Mouse (Mus musculus) midbrain, embryonic 14.5 days (tissue): ENCODE results near the gene Lnp1. TPM values are rescaled to one million over a fixed set of nuclear protein-coding genes. Genes with fewer than 3 reads are reported as not detected.

ENCODE experiments used
- ATAC-seq: fragments of 200-750 bp; cut with Nextera tagmentation; 2 replicates; pipeline ENCODE4 v1.8.0; 2017; ENCODE audit warnings: moderate number of reproducible peaks, moderate library complexity; ENCODE audit not compliant: low FRiP score, low TSS enrichment
- DNase-seq: peaks from one replicate; pipeline ENCODE4 v3.0.0-alpha.2; 2015
- H3K27ac ChIP-seq: fragments of 300-500 bp; sonication (generic); replicated peaks from 2 replicates; pipeline ENCODE4 v1.5.1; 2014; ENCODE audit warnings: mild to moderate bottlenecking, low read depth, low read length, moderate library complexity
- H3K27me3 ChIP-seq: fragments of 300-500 bp; sonication (generic); 2 replicates; pipeline ENCODE4 v1.6.1; 2014; ENCODE audit warnings: low read length, control low read depth, mixed read lengths; ENCODE audit not compliant: control insufficient read depth, insufficient read depth
- H3K36me3 ChIP-seq: fragments of 300-500 bp; sonication (generic); 2 replicates; pipeline ENCODE4 v1.6.1; 2014; ENCODE audit warnings: low read length, control low read depth; ENCODE audit not compliant: control insufficient read depth, insufficient read depth
- H3K4me1 ChIP-seq: fragments of 300-500 bp; sonication (generic); 2 replicates; pipeline ENCODE4 v1.6.1; 2014; ENCODE audit warnings: mild to moderate bottlenecking, antibody characterized with exemption, low read length, control low read depth; ENCODE audit not compliant: control insufficient read depth, insufficient read depth
- H3K4me2 ChIP-seq: fragments of 300-500 bp; sonication (generic); 2 replicates; pipeline ENCODE4 v1.6.1; 2014; ENCODE audit warnings: mild to moderate bottlenecking, low read length, moderate library complexity
- H3K4me3 ChIP-seq: fragments of 300-500 bp; sonication (generic); replicated peaks from 2 replicates; pipeline ENCODE4 v1.5.1; 2014; ENCODE audit warnings: low read depth, low read length
- H3K9ac ChIP-seq: fragments of 300-500 bp; sonication (generic); replicated peaks from 2 replicates; pipeline ENCODE4 v1.6.1; 2014; ENCODE audit warnings: mild to moderate bottlenecking, low read length, moderate library complexity
- H3K9me3 ChIP-seq: fragments of 300-500 bp; sonication (generic); 2 replicates; pipeline ENCODE4 v1.6.1; 2016; ENCODE audit warnings: low read length, control low read depth, mixed read lengths; ENCODE audit not compliant: control insufficient read depth
- WGBS: fragments of 180-500 bp; shearing (Covaris S2); extraction: QIAGEN DNeasy Blood & Tissue Kit; methylation state at CpG from one replicate; pipeline ENCODE4 v1.1.7; 2014; 5-methylcytosine and 5-hydroxymethylcytosine counted together
- polyA plus RNA-seq: library from polyadenylated mRNA; unstranded; fragments of >200 nt; fragmentation: Nextera tagmentation; extraction: Ambion mirVana; gene quantifications from 2 replicates; pipeline ENCODE4 v1.2.1, GENCODE M21; 2014

Gene Lnp1
- polyA plus RNA-seq, 1 experiment from 2014 or later = not detected

DNA sequence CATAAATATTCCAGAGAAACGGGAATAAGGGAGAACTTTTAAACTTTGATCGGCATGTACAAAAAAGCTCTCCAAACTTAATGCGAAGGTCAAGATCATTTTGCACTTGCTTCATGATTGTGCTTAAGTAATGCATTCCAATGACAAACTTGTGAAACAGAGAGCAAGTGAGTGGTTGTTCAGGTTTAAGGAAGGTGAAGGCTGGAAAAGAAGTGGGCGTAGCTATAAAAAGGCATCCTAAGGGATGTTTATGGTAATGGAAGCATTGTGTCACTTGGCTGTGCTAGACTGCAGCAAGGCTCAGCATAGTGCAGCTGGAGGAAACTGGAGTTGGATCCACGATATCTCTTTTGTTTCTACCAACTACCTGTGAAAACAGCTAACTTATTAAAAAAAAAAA, 36.3 kb downstream of the Lnp1 start:
- no peak for ATAC-seq
- Histone ChIP-seq H3K4me2 (no peak overlapping the region), H3K9me3 (no peaks in the 10 kb centered on the region), H3K9ac (no peak overlapping the region), H3K36me3 (no peaks in the 10 kb centered on the region), H3K27me3 (no peaks in the 10 kb centered on the region), H3K27ac (no peak overlapping the region), H3K4me1 (no peaks in the 10 kb centered on the region), H3K4me3 (no peak overlapping the region)
- DNase-seq = no peak
- 91% methylated on average over 5 of the region's 5 CpGs for WGBS

GRCm38 (mm10) chr16:56886616-56887116, 41.2 kb downstream of the Lnp1 start:
- 13% methylated on average over 9 of the region's 9 CpGs for WGBS

GRCm38 (mm10) chr16:56885824-56886615, 41.8 kb downstream of the Lnp1 start, which contains the start of gene Tmem45a:
Gene Tmem45a (minus strand): TSS chr16:56886166.
- Histone ChIP-seq H3K27me3 (no peaks in the 10 kb centered on the region), H3K4me3 (peak within 1 kb of the TSS; percentile 41), H3K9ac (peak within 1 kb of the TSS; percentile 36; the same call in 1 of the 2 replicates), H3K9me3 (no peaks in the 10 kb centered on the region), H3K4me1 (no peaks in the 10 kb centered on the region), H3K27ac (no peak within 1 kb of the TSS), H3K4me2 (peak within 1 kb of the TSS; percentile 70), H3K36me3 (no peaks in the 10 kb centered on the region)
- ATAC-seq = peak; percentile 93
- 3% methylated on average over 25 of the region's 25 CpGs for WGBS
- DNase-seq = peak; percentile 85

More at GRCm38 (mm10) chr16:56886616-56887116, 41.2 kb downstream of the Lnp1 start:
- Histone ChIP-seq H3K27me3 (no peaks in the 10 kb centered on the region), H3K4me3 (peak overlapping the region; percentile 41), H3K9me3 (no peaks in the 10 kb centered on the region), H3K27ac (no peak overlapping the region), H3K9ac (peak overlapping the region; percentile 36; the same call in 1 of the 2 replicates), H3K36me3 (no peaks in the 10 kb centered on the region), H3K4me2 (peak overlapping the region; percentile 70), H3K4me1 (no peaks in the 10 kb centered on the region)
- no peak for ATAC-seq
- peak; percentile 10 for DNase-seq

DNA sequence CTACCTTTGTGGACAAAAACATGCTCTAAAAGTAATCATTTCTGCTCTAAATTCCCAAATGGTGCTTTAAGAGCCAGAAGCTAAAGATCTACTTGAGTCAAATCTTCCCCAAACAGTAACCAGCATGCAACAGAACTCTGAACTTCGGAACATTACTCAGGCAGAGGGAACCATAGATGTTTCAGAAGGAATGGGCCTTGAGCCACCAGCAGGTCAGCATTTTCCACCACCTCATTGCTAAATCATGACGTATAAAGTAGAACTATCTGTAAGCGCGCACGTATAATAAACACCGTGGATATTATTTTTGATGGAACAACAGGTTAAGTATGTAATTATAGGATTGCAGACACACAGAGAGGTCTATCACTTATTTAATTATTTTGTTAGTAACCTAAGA, 43.0 kb downstream of the Lnp1 start:
- no peak overlapping the region for H3K4me2 ChIP-seq
- 97% methylated on average over 6 of the region's 6 CpGs for WGBS
- no peak overlapping the region for H3K9ac ChIP-seq
- no peak overlapping the region for H3K27ac ChIP-seq
- DNase-seq = no peak
- H3K36me3 ChIP-seq = no peaks in the 10 kb centered on the region
- H3K4me3 ChIP-seq = no peak overlapping the region
- H3K4me1 ChIP-seq = no peaks in the 10 kb centered on the region
- H3K27me3 ChIP-seq = no peaks in the 10 kb centered on the region
- no peak for ATAC-seq
- H3K9me3 ChIP-seq = no peaks in the 10 kb centered on the region

GRCm38 (mm10) chr16:56873410-56873809, 54.5 kb downstream of the Lnp1 start:
- no peak for DNase-seq
- ATAC-seq = no peak
- Histone ChIP-seq H3K27ac (no peak overlapping the region), H3K4me1 (no peaks in the 10 kb centered on the region), H3K36me3 (no peaks in the 10 kb centered on the region), H3K4me3 (no peak overlapping the region), H3K9ac (no peak overlapping the region), H3K4me2 (no peak overlapping the region), H3K27me3 (no peaks in the 10 kb centered on the region), H3K9me3 (no peaks in the 10 kb centered on the region)
- 13% methylated on average over 2 of the region's 2 CpGs for WGBS

DNA sequence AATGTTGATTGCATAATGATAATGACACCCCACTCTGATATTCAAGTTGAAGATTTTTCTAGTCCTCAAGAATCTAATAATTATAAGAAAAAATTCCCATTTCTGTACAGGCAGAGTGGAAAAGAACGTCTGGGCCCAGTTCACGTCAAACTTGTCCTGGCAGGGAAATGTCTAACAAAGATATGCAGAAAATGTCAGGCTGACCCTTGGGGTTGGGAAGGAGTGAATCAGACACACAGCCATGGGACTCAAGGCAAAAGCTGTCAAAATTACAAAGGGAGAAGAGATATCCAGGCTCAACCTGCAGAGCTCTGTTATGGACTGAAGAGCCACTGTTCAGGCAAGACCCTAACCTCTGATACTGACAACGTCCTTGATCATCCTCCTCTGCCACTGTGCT, 57.4 kb downstream of the Lnp1 start:
- H3K4me2 ChIP-seq = no peak overlapping the region
- no peak overlapping the region for H3K9ac ChIP-seq
- DNase-seq (no peak), ATAC-seq (no peak)
- 88% methylated on average over 3 of the region's 3 CpGs for WGBS
- H3K9me3 ChIP-seq = no peaks in the 10 kb centered on the region
- no peak overlapping the region for H3K27ac ChIP-seq
- H3K4me1 ChIP-seq = no peaks in the 10 kb centered on the region
- no peaks in the 10 kb centered on the region for H3K27me3 ChIP-seq
- no peak overlapping the region for H3K4me3 ChIP-seq
- no peaks in the 10 kb centered on the region for H3K36me3 ChIP-seq

GRCm38 (mm10) chr16:56868361-56868760, 59.5 kb downstream of the Lnp1 start:
- no peak overlapping the region for H3K4me3 ChIP-seq
- ATAC-seq (no peak), DNase-seq (no peak)
- no peaks in the 10 kb centered on the region for H3K27me3 ChIP-seq
- 83% methylated on average over 5 of the region's 5 CpGs for WGBS
- no peaks in the 10 kb centered on the region for H3K36me3 ChIP-seq
- H3K9ac ChIP-seq = no peak overlapping the region
- H3K9me3 ChIP-seq = no peaks in the 10 kb centered on the region
- H3K4me1 ChIP-seq = no peaks in the 10 kb centered on the region
- H3K27ac ChIP-seq = no peak overlapping the region
- H3K4me2 ChIP-seq = no peak overlapping the region

GRCm38 (mm10) chr16:56867591-56867990, 60.3 kb downstream of the Lnp1 start:
- no peaks in the 10 kb centered on the region for H3K27me3 ChIP-seq
- no peak for DNase-seq
- H3K4me1 ChIP-seq = no peaks in the 10 kb centered on the region
- 81% methylated on average over 4 of the region's 4 CpGs for WGBS
- no peak overlapping the region for H3K27ac ChIP-seq
- no peaks in the 10 kb centered on the region for H3K9me3 ChIP-seq
- H3K4me2 ChIP-seq = no peak overlapping the region
- no peak overlapping the region for H3K9ac ChIP-seq
- no peaks in the 10 kb centered on the region for H3K36me3 ChIP-seq
- ATAC-seq = no peak
- no peak overlapping the region for H3K4me3 ChIP-seq
